Mouse (Mus musculus) MEL (cell line): ENCODE results near the gene Rad54l2. TPM values are rescaled to one million over a fixed set of nuclear protein-coding genes. Genes with fewer than 3 reads are reported as not detected.

ENCODE experiments used
- DNase-seq: peaks from one replicate; pipeline ENCODE4 v3.0.0; 2011; ENCODE audit warnings: low read depth, low spot score
- H3K27ac ChIP-seq: 2 replicates; pipeline ENCODE4 v1.5.1; 2012; ENCODE audit warnings: low read depth, mild to moderate bottlenecking, control low read depth, low read length, moderate library complexity; ENCODE audit not compliant: control insufficient read depth
- H3K27me3 ChIP-seq, 2 experiments: fragments of 150-350 bp in 1 of 2; sonication (generic) in 1 of 2; 2 replicates each; pipeline ENCODE4 v1.6.1; 2012; ENCODE audit warnings: low read length in 2 of 2, mild to moderate bottlenecking in 2 of 2, improper control_type of control experiment in 1 of 2, moderate library complexity in 1 of 2; ENCODE audit not compliant: insufficient read depth in 2 of 2, control insufficient read depth in 1 of 2
- H3K36me3 ChIP-seq, 2 experiments: 2 replicates each; pipeline ENCODE4 v1.6.1; 2012 to 2014; ENCODE audit warnings: low read length in 2 of 2, improper control_type of control experiment in 1 of 2, inconsistent platforms in 1 of 2, mild to moderate bottlenecking in 1 of 2; ENCODE audit not compliant: insufficient read depth in 2 of 2, control insufficient read depth in 1 of 2
- H3K4me1 ChIP-seq, 2 experiments: fragments of 150-350 bp in 1 of 2; sonication (generic) in 1 of 2; 2 replicates each; pipeline ENCODE4 v1.6.1; 2012; ENCODE audit warnings: low read length in 2 of 2, improper control_type of control experiment in 1 of 2, mild to moderate bottlenecking in 1 of 2; ENCODE audit not compliant: insufficient read depth in 2 of 2, control insufficient read depth in 1 of 2
- H3K4me3 ChIP-seq, 2 experiments: fragments of 150-350 bp in 1 of 2; sonication (generic) in 1 of 2; 2 replicates each; pipeline ENCODE4 v1.5.1; 2012; ENCODE audit warnings: low read depth in 2 of 2, low read length in 2 of 2, mild to moderate bottlenecking in 2 of 2, moderate library complexity in 2 of 2, control low read depth in 1 of 2, improper control_type of control experiment in 1 of 2; ENCODE audit not compliant: control insufficient read depth in 1 of 2, insufficient read depth in 1 of 2
- H3K79me2 ChIP-seq: 2 replicates; pipeline ENCODE4 v1.6.1; 2012; ENCODE audit warnings: mild to moderate bottlenecking, low read length, moderate library complexity; ENCODE audit not compliant: control insufficient read depth, poor library complexity, insufficient read depth
- H3K9ac ChIP-seq: 2 replicates; pipeline ENCODE4 v1.6.1; 2012; ENCODE audit warnings: low read depth, mild to moderate bottlenecking, control low read depth, low read length, moderate library complexity; ENCODE audit not compliant: control insufficient read depth, poor library complexity, severe bottlenecking
- H3K9me3 ChIP-seq: fragments of 150-350 bp; sonication (generic); replicated peaks from 2 replicates; pipeline ENCODE4 v1.6.1; 2012; ENCODE audit warnings: mild to moderate bottlenecking, low read length, improper control_type of control experiment, moderate library complexity; ENCODE audit not compliant: insufficient read depth
- BHLHE40 ChIP-seq: IDR thresholded peaks from 2 replicates; pipeline ENCODE4 v1.6.1; 2012; ENCODE audit warnings: low read depth, mild to moderate bottlenecking, inconsistent platforms, low read length, improper control_type of control experiment, borderline replicate concordance
- CTCF ChIP-seq, 3 experiments: IDR thresholded peaks in 2 of 3; conservative IDR thresholded peaks in 1 of 3; 2 replicates each; pipeline ENCODE4 v1.5.1; 2011 to 2012; ENCODE audit warnings: low read length in 3 of 3, low read depth in 2 of 3, mild to moderate bottlenecking in 2 of 3, improper control_type of control experiment in 1 of 3, inconsistent platforms in 1 of 3, mixed read lengths in 1 of 3, moderate library complexity in 1 of 3; ENCODE audit not compliant: control insufficient read depth in 1 of 3, insufficient read depth in 1 of 3, poor library complexity in 1 of 3, severe bottlenecking in 1 of 3
- ELF1 ChIP-seq: IDR thresholded peaks from 2 replicates; pipeline ENCODE4 v1.6.1; 2014; ENCODE audit warnings: low read depth, mild to moderate bottlenecking, inconsistent platforms, low read length, improper control_type of control experiment, moderate library complexity
- EP300 ChIP-seq, 2 experiments: IDR thresholded peaks; 2 replicates each; pipeline ENCODE4 v1.6.1; 2011; ENCODE audit warnings: improper control_type of control experiment in 2 of 2, low read length in 2 of 2, low read depth in 1 of 2, mild to moderate bottlenecking in 1 of 2
- GATA1 ChIP-seq: IDR thresholded peaks from 2 replicates; pipeline ENCODE4 v1.6.1; 2011; ENCODE audit warnings: low read depth, low read length, improper control_type of control experiment
- HCFC1 ChIP-seq: IDR thresholded peaks from 2 replicates; pipeline ENCODE4 v1.6.1; 2012; ENCODE audit warnings: low read depth, mild to moderate bottlenecking, inconsistent platforms, low read length, improper control_type of control experiment, moderate library complexity
- JUND ChIP-seq: IDR thresholded peaks from 2 replicates; pipeline ENCODE4 v1.6.1; 2011; ENCODE audit warnings: low read depth, mild to moderate bottlenecking, improper control_type of control experiment, low read length
- KAT2A ChIP-seq: conservative IDR thresholded peaks from 2 replicates; pipeline ENCODE4 v1.6.1; 2012; ENCODE audit warnings: low read depth, low read length, improper control_type of control experiment, inconsistent platforms
- MAFK ChIP-seq: IDR thresholded peaks from 2 replicates; pipeline ENCODE4 v1.6.1; 2011; ENCODE audit warnings: low read depth, mild to moderate bottlenecking, low read length, improper control_type of control experiment, borderline replicate concordance
- MAX ChIP-seq: IDR thresholded peaks from 2 replicates; pipeline ENCODE4 v1.6.1; 2011; ENCODE audit warnings: low read length, improper control_type of control experiment
- MXI1 ChIP-seq: IDR thresholded peaks from 2 replicates; pipeline ENCODE4 v1.6.1; 2011; ENCODE audit warnings: mild to moderate bottlenecking, low read depth, low read length, improper control_type of control experiment
- MYC ChIP-seq: IDR thresholded peaks from 2 replicates; pipeline ENCODE4 v1.6.1; 2011; ENCODE audit warnings: low read depth, mild to moderate bottlenecking, low read length, improper control_type of control experiment, moderate library complexity
- NELFE ChIP-seq: IDR thresholded peaks from 2 replicates; pipeline ENCODE4 v1.6.1; 2011; ENCODE audit warnings: low read depth, low read length, improper control_type of control experiment
- POLR2AphosphoS2 ChIP-seq: IDR thresholded peaks from 2 replicates; pipeline ENCODE4 v1.6.1; 2011; ENCODE audit warnings: low read length, improper control_type of control experiment
- SMC3 ChIP-seq: IDR thresholded peaks from 2 replicates; pipeline ENCODE4 v1.6.1; 2011; ENCODE audit warnings: low read depth, low read length, improper control_type of control experiment
- TBP ChIP-seq: IDR thresholded peaks from 2 replicates; pipeline ENCODE4 v1.8.0; 2011; ENCODE audit warnings: low read depth, low read length, improper control_type of control experiment
- UBTF ChIP-seq: IDR thresholded peaks from 2 replicates; pipeline ENCODE4 v1.6.1; 2012; ENCODE audit warnings: low read depth, mild to moderate bottlenecking, inconsistent platforms, low read length, improper control_type of control experiment, moderate library complexity, borderline replicate concordance; ENCODE audit not compliant: insufficient read depth
- ZNF384 ChIP-seq: IDR thresholded peaks from 2 replicates; pipeline ENCODE4 v1.6.1; 2012; ENCODE audit warnings: low read depth, mild to moderate bottlenecking, inconsistent platforms, low read length, improper control_type of control experiment
- polyA plus RNA-seq, 2 experiments: library from polyadenylated mRNA; stranded (reverse) in 1 of 2; unstranded in 1 of 2; fragments of >175 nt in 1 of 2; fragments of >200 nt in 1 of 2; gene quantifications; 2 replicates each; pipeline versions ENCODE4 v1.2.1 to v1.2.4; 2012; ENCODE audit warnings: low replicate concordance in 2 of 2, low read depth in 1 of 2; ENCODE audit not compliant: insufficient read length in 2 of 2, insufficient read depth in 1 of 2, missing spikeins in 1 of 2
- total RNA-seq: library from RNA; depleted of rRNA; stranded (reverse); fragments of 300-350 nt; gene quantifications from 2 replicates; pipeline ENCODE4 v1.2.3, GENCODE M21; 2012

The Rad54l2 gene
- total and polyA plus RNA-seq, 3 experiments: 11.9 to 27.2 (median 15.5) TPM

DNA sequence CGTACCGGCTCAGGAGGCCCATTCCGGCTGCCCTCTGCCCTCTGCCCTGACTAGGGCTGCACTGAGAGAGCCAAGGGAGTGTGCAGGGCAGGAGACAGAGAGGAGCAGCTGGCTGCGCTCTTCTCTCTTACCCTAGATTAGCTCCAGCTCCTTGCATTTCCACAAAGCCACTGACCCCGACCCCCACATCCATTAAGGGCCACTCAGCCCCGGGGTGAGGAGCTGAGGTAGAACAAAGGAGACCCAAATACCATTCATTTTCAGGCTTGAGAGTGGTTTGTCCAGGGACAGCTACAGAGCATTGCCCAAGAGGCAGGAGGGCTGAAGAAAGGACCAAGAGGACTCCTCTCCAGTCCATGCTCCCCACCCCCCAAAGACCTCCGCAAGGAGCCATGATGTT, 129.6 kb downstream of the Rad54l2 start:
- Histone ChIP-seq H3K4me3 (no peak overlapping the region), H3K4me1 (no peaks in the 10 kb centered on the region), H3K79me2 (no peaks in the 10 kb centered on the region), H3K9ac (no peak overlapping the region), H3K27me3 (no peaks in the 10 kb centered on the region), H3K9me3 (no peaks in the 10 kb centered on the region), H3K36me3 (peaks cover 0 to 1% of the 10 kb centered on the region in 2 experiments; a peak in 1 of 4 replicates), H3K27ac (no peak overlapping the region)
- no peak for DNase-seq
- TF ChIP-seq KAT2A (no peak), MAX (no peak), ZNF384 (no peak), BHLHE40 (no peak), TBP (no peak), HCFC1 (no peak), CTCF (IDR thresholded peaks at IDR 0.05 in 2 of 3, conservative IDR thresholded peaks at IDR 0.05 in 1 of 3; ENCODE audit: control insufficient read depth in 1 of 3, insufficient read depth in 1 of 3, low read depth in 2 of 3, low read length in 3 of 3, poor library complexity in 1 of 3, severe bottlenecking in 1 of 3) (no peak), NELFE (no peak), UBTF (no peak), MXI1 (no peak), POLR2AphosphoS2 (no peak), EP300 (IDR thresholded peaks at IDR 0.05; ENCODE audit: low read depth in 1 of 2, low read length in 2 of 2) (no peak), SMC3 (no peak), ELF1 (no peak), MYC (no peak)

- Histone ChIP-seq H3K27ac (no peak overlapping the region), H3K4me3 (no peak overlapping the region), H3K9ac (no peak overlapping the region), H3K9me3 (no peaks in the 10 kb centered on the region), H3K79me2 (no peaks in the 10 kb centered on the region), H3K36me3 (peaks cover 0 to 1% of the 10 kb centered on the region in 2 experiments; a peak in 1 of 4 replicates), H3K27me3 (no peaks in the 10 kb centered on the region), H3K4me1 (no peaks in the 10 kb centered on the region)
- DNase-seq: no peak
- no peak for TF ChIP-seq KAT2A
- no peak for TF ChIP-seq JUND
- no peak for TF ChIP-seq GATA1
- TF ChIP-seq HCFC1: no peak
- no peak for TF ChIP-seq MAFK
- no peak for TF ChIP-seq ZNF384
- TF ChIP-seq ELF1: no peak
Measured at GRCm38 (mm10) chr9:106657592-106657991, 131.4 kb downstream of the Rad54l2 start.
